Mouse (Mus musculus) erythroblast, embryonic 14.5 days (primary cell): Measurements from ENCODE around the gene Lsm14b. TPM values are rescaled to one million over a fixed set of nuclear protein-coding genes. Genes with fewer than 3 reads are reported as not detected.

Experiments used
- H3K27me3 ChIP-seq: 2 replicates; pipeline ENCODE4 v1.6.1; 2012; ENCODE audit warnings: inconsistent platforms; ENCODE audit not compliant: control insufficient read depth
- H3K36me3 ChIP-seq: 2 replicates; pipeline ENCODE4 v1.6.1; 2012; ENCODE audit warnings: mild to moderate bottlenecking, inconsistent platforms; ENCODE audit not compliant: control insufficient read depth
- H3K4me1 ChIP-seq: 2 replicates; pipeline ENCODE4 v1.6.1; 2012; ENCODE audit warnings: inconsistent platforms; ENCODE audit not compliant: control insufficient read depth
- H3K4me3 ChIP-seq: replicated peaks from 2 replicates; pipeline ENCODE3; 2012; ENCODE audit warnings: moderate library complexity, mild to moderate bottlenecking, inconsistent platforms
- H3K9me3 ChIP-seq: 2 replicates; pipeline ENCODE4 v1.6.1; 2012; ENCODE audit warnings: low read length, inconsistent platforms, mixed read lengths; ENCODE audit not compliant: control insufficient read depth
- GATA1 ChIP-seq: IDR thresholded peaks from 2 replicates; pipeline ENCODE4 v1.6.1; 2012; ENCODE audit warnings: low read length, inconsistent platforms, mixed read lengths
- TAL1 ChIP-seq: IDR thresholded peaks from 3 replicates; pipeline ENCODE4 v1.6.1; 2012; ENCODE audit warnings: low read length, inconsistent platforms, mixed read lengths
- polyA plus RNA-seq: library from polyadenylated mRNA; stranded (reverse); fragments of >175 nt; gene quantifications from 2 replicates; pipeline ENCODE4 v1.2.3, GENCODE M21; 2012

The Lsm14b gene
- polyA plus RNA-seq, 1 experiment = 2.5 TPM

DNA sequence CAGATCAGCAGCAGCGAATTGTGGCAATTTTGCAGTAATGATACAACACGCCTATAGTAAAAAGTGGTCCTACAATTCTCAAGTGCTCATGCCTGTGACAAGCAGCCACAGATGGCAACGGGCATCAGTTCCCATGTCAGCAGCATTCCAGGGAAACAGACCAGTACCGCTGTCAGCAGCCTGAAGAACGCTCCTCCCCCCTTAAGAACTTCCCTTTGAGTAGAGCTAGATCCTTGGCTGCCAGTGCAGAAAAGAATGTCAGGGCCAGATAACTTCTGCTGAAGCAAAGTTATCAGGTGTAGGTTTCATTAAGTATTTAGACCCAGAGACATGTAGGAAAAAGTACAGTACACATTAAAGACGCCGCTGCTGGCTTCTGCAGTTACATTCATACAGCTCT is 40.0 kb upstream of the Lsm14b start:
- Histone ChIP-seq H3K9me3 (no peaks in the 10 kb centered on the region), H3K4me3 (no peak overlapping the region), H3K27me3 (peaks cover 18% of the 10 kb centered on the region), H3K36me3 (no peaks in the 10 kb centered on the region), H3K4me1 (no peaks in the 10 kb centered on the region)
- TF ChIP-seq GATA1 = no peak
- TF ChIP-seq TAL1 = no peak

DNA sequence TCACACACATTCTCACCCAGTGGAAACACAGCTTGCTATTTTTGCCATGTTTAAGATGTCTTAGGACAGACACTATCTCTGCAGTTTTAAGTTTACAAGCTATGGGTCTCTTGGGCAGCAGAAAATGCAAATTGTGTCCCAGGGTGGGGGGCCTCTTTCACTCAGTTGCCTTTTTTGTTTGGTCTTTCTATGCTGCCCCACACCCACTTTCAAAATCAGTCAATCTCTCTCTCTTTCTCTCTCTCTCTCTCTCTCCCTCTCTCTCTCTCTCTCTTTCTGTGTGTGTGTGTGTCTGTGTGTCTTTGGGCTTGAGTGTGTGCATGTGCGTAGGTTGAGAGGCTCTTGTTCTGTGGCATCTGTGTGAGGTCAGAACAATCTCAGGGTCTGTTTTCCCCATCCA is 39.1 kb upstream of the Lsm14b start:
- Histone ChIP-seq H3K27me3 (peaks cover 12% of the 10 kb centered on the region), H3K4me3 (no peak overlapping the region), H3K4me1 (no peaks in the 10 kb centered on the region), H3K36me3 (no peaks in the 10 kb centered on the region), H3K9me3 (no peaks in the 10 kb centered on the region)
- TF ChIP-seq GATA1 (no peak), TAL1 (no peak)

DNA sequence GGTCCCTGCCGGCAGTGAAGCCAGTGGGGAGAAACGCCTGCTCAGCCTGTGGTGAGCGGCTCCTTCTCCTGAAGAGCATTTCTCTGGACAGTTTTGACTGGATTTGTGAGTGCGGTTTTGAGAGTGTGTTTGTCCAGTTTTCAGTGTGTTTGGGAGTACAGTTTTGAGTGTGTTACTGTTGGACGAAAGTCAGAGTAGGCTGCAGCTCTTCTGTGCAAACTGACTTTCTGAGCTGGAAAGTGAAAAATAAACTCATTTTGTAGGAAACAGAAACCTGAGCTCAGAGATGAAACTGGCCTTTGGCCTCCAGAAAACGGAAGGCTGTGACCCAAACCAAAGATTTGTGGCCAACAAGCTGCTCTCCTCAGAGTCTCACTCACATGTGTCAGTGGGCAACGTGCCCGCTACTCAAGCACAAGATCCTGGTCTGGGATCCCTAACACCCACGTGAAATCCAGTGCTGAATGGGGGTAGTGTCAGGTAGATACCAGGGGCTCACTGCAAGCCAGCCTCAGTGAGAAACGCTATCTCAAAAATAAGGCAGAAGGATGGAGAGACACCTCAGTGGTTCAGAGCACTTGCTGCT is 38.3 kb upstream of the Lsm14b start:
- peaks cover 9% of the 10 kb centered on the region for H3K27me3 ChIP-seq
- H3K9me3 ChIP-seq = no peaks in the 10 kb centered on the region
- no peak for TF ChIP-seq GATA1
- TF ChIP-seq TAL1 = no peak

DNA sequence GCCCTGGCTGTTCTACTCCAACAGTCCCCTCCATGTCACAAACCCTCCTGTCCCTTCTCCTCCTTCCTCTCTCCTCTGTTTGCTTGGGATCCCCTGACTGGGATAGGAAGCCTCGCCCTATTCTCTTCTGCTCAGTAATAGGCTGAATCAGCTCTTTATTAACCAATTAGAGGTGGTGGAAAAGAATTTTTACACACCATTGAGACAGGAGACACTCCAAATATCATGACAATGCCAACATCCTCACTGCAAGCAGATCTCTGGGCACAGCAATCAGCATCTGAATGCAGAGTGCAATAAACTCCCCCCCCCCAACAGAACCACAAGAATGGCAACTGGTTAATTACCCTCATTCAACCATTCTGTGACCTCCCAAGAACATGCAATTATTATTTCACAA is 35.7 kb upstream of the Lsm14b start:
- TF ChIP-seq TAL1 (no peak), GATA1 (no peak)
- Histone ChIP-seq H3K4me1 (no peaks in the 10 kb centered on the region), H3K27me3 (peaks cover 4% of the 10 kb centered on the region; the same call in 1 of the 2 replicates), H3K4me3 (no peak overlapping the region), H3K36me3 (no peaks in the 10 kb centered on the region), H3K9me3 (no peaks in the 10 kb centered on the region)

More for the DNA sequence above, 38.3 kb upstream of the Lsm14b start:
- H3K4me1 ChIP-seq = no peaks in the 10 kb centered on the region
- no peak overlapping the region for H3K4me3 ChIP-seq
- no peaks in the 10 kb centered on the region for H3K36me3 ChIP-seq

DNA sequence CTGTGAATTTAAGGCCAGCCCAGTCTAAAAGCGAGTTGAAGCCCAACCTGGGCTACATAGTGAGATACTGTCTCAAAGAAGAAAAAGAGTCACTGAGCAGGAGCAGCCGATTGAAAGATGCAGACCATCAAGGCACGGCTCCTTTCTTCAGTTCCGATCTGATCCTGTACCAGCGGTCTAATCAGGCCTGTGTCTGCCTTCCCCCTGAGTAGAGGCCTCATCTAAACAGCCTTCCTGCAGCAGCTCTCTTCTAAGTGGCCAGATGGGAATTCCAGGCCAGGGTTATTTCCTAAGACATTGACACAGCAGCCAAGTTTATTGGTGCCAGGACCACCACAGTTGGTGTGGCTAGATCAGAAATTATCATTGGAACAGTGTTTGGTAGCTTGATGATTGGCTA is 31.7 kb upstream of the Lsm14b start:
- TF ChIP-seq GATA1 (no peak), TAL1 (no peak)

DNA sequence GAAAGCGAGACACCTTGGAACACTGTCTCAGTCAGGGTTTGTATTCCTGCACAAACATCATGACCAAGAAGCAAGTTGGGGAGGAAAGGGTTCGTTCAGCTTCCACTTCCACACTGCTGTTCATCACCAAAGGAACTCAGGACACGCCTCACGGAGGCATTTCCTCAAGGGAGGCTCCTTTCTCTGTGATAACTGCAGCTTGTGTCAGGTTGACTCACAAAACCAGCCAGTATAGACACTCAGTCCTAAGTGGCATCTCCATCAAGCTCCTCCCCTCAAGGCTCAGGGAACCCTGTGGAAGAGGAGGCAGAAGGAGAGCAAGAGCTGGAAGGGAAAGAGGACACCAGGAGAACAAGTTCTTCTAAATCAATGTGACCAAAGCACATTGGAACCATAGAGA is 26.4 kb upstream of the Lsm14b start:
- H3K36me3 ChIP-seq = no peaks in the 10 kb centered on the region
- no peak overlapping the region for H3K4me3 ChIP-seq
- TF ChIP-seq GATA1 (no peak), TAL1 (no peak)
- H3K4me1 ChIP-seq = no peaks in the 10 kb centered on the region
- no peaks in the 10 kb centered on the region for H3K9me3 ChIP-seq
- peaks cover 7% of the 10 kb centered on the region for H3K27me3 ChIP-seq

More for the DNA sequence above, 31.7 kb upstream of the Lsm14b start:
- H3K27me3 ChIP-seq = peaks cover 2% of the 10 kb centered on the region; the same call in 1 of the 2 replicates
- H3K4me3 ChIP-seq = no peak overlapping the region
- no peaks in the 10 kb centered on the region for H3K9me3 ChIP-seq
- H3K36me3 ChIP-seq = no peaks in the 10 kb centered on the region
- no peaks in the 10 kb centered on the region for H3K4me1 ChIP-seq

DNA sequence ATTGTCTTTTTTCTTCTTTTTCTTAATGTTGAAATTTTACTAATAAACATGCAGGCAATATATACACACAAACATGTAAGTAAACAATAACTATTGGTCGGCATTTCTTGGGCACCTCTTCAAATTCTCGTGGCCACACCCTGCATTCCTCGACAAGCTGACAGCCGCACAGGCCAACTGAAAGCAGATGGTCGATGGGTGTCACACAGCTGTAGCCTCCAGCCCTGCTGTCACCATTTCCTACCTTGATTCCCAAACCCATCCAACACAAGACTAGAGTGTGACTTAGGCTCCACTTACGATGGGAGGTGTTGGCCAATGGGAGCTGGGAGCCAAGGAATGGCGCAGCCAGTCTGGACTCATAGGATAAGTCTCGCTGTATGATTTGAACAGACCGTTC is 23.2 kb upstream of the Lsm14b start:
- Histone ChIP-seq H3K27me3 (peaks cover 10% of the 10 kb centered on the region), H3K36me3 (no peaks in the 10 kb centered on the region), H3K4me3 (no peak overlapping the region), H3K4me1 (no peaks in the 10 kb centered on the region), H3K9me3 (no peaks in the 10 kb centered on the region)
- TF ChIP-seq GATA1 (no peak), TAL1 (no peak)

DNA sequence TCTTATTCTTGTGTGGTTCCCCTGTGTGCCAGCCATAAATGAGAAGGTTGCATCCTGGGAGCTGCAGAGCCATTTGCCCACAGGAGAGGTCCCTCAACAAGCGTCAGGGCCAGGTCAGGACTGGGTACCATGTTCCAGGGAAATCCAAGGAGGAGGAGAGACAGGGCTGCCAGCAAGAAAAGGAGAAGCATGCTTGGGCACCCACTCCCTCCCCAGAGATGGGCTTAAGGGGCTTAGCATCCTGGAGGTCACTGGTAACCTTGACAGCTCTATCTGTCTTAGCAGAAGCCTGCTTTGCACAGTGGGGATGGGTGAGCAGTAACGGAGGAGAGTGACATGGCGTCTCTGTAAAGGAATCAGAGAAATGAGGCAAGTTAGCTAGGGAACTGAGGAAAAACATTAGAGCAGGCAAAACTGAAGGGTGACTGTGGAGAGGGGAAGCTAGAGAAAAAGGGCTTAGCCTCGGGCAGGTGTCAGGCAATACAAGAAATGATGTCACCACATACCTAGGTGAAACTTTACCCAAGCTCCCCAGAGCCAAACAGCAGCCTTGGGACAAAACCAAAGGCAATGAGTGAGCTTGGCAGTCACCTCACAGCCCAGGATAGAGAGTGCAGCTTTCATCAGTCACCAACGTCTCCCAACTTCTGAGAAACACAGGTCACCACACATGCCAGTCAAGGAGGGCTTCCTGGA is 19.0 kb upstream of the Lsm14b start:
- no peak for TF ChIP-seq GATA1
- no peak for TF ChIP-seq TAL1
- Histone ChIP-seq H3K4me3 (no peak overlapping the region), H3K27me3 (peaks cover 3% of the 10 kb centered on the region)

DNA sequence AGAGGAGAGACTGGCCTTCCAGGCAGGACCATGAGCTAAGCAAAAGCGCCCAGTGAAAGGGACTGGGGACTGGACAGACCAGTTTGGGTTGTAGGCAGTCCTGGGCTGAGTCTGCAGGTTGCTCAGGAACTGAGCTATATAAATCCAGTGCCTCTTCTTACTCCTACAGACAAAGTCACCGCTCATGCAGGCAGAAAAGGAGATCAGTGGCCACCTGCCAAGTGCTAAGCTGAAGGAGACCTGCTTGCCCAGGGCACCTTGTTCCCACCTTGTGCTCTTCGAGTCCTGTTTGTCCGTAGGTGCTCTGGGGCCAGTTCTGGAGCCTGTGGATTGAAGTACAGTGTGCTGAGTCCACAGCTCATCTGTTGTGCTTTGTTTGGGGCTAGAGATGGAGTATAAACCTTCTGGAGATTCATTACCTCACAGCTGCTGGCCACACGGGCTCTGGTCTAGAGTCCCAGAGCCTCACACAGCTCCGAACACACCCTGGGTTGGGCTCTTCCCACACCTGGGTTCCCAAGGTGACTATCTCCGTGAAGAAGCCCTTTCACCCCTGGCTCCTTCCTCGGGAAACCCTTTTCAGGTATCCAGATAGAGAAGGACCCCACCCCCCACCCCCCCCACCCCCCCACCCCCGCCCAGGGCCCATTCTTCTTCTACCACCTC is 18.3 kb upstream of the Lsm14b start:
- Histone ChIP-seq H3K27me3 (peaks cover 3% of the 10 kb centered on the region), H3K9me3 (peaks cover 2% of the 10 kb centered on the region; the same call in 1 of the 2 replicates), H3K4me3 (no peak overlapping the region), H3K36me3 (no peaks in the 10 kb centered on the region), H3K4me1 (no peaks in the 10 kb centered on the region)
- TF ChIP-seq TAL1 (no peak), GATA1 (no peak)

More for the DNA sequence above, 19.0 kb upstream of the Lsm14b start:
- Histone ChIP-seq H3K9me3 (peaks cover 2% of the 10 kb centered on the region; the same call in 1 of the 2 replicates), H3K4me1 (no peaks in the 10 kb centered on the region), H3K36me3 (no peaks in the 10 kb centered on the region)
